Mouse (Mus musculus) MN1 (cell line): ENCODE results near the gene Opn1sw.

ENCODE experiments used
- DNase-seq: peaks from one replicate; pipeline ENCODE4 v3.0.0-alpha.2; 2016; ENCODE audit warnings: low spot score

Opn1sw gene

DNA sequence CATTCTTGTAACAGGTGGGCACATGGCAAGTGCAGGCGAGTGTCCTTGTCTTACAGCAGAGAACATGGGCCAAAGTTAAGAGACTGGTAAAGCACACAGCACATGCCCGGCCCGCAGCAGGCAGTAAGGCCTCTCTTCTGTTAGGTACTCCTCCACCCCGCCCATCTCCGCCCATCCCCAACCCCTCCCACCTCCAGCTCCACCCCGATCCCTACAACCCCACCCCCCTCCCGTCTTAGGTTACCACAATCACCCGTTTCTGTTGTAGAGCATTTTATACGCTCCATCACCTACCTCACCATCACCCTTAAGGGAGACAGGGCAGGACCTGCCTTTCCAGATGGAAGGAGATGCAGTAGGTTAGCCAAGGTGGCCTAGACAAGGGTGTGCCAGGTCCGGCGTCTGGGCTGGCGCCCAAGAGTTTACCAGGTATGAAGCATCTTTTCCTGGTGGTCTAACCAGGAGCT lies at the start of gene Opn1sw:
Gene Opn1sw, minus strand, starts transcription at position 417 of the 467 bp plus-strand sequence.
- DNase-seq = peak; percentile 71

DNA sequence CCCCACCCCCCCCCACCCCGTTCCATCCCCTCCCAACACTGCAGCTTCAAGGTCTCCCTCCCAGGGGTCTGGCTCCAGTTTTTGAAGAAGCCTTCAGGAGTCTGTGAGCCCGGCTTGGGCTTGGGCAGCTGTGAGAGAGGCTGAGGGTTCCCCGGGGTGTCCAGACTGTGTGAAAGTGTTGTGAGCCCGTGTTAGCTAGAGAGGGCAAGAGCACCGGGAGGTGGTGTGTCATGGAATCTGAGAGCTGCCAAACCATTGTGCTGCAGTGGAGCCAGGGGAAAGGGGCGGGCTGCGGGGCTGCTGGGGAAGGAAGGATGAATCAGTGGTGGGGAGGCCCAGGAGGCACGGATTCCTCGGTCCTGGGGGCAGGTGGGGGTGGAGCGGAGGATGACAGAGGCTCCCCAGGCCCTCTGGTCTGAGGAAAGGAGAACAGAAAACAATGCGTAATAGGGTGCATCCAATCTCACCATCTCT lies 48.2 kb upstream of the Opn1sw start:
- peak; percentile 81 for DNase-seq

DNA sequence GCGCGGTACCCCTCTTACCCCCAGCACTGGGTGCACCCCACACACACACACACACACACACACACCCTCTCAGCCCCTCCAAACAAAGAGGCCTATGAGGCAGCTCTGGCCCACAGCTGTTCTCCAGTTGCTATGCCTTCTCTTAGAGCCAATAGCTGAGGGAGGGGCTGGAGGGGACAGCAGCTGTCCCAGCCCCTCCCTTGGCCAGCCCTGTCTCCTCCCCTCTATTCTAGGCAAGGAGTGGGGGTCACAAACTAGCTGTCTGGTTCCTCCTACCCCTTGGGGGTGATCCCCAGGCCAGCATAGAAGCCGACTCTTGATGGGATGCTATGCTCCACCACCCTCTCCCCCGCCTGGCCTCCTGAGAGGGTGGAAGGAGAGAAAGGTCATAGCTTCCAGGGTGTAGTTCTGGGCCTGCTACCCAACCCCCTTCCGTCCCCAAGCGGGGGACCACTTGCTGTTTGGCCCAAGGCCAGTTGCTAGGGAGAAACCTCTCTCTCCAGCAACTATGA lies 47.7 kb upstream of the Opn1sw start:
- DNase-seq = peak; percentile 51

GRCm38 (mm10) chr6:29434911-29435691 lies 46.8 kb upstream of the Opn1sw start:
- peak; percentile 56 for DNase-seq

DNA sequence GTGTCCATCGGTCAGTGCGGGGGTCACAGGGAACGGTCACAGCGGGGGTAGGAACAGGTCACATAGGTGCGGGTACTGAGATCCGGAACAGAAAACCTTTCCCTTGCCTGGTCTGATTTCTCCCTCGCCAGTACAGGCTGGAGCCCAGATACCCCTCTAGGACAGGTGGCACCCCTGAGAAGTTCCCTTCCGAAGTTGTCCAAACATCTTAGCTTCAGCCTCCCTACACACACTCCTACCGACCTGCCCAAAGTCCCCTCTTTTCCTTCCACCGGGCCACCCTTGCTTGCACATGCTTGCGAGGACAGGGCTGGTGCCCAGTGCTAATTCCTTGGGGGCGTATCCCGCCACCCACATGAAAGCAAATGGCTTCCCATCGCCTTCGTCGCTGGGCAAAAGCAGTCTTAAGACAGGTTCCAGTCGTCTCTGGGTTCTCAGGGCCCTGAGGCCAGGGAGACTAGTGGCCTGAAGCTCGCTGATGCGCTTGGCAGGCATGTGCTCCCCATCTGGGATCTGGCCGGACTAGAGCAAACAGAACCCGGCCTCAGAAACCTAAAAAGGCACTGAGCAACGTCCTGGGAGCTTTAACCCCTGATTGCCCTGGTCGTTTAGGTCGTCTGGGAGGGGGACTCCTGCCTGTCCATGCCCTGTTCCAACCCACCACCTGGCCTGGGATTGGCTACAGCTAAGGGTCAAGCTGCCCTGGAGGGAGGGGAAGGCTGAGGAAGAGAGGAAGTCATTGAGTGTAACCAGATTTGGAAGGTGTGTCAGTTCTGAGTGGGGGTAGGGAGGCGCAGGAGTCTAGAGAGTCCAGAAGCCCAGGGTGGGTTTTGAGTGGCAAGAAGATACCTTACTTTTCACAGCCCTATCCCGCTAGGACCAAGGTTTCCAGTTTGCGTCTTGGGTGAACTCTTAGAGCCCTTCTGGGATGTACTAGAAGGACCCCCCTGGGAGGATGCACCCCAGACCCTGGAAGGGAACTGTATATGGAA lies 45.8 kb upstream of the Opn1sw start:
- DNase-seq = peak; percentile 81

DNA sequence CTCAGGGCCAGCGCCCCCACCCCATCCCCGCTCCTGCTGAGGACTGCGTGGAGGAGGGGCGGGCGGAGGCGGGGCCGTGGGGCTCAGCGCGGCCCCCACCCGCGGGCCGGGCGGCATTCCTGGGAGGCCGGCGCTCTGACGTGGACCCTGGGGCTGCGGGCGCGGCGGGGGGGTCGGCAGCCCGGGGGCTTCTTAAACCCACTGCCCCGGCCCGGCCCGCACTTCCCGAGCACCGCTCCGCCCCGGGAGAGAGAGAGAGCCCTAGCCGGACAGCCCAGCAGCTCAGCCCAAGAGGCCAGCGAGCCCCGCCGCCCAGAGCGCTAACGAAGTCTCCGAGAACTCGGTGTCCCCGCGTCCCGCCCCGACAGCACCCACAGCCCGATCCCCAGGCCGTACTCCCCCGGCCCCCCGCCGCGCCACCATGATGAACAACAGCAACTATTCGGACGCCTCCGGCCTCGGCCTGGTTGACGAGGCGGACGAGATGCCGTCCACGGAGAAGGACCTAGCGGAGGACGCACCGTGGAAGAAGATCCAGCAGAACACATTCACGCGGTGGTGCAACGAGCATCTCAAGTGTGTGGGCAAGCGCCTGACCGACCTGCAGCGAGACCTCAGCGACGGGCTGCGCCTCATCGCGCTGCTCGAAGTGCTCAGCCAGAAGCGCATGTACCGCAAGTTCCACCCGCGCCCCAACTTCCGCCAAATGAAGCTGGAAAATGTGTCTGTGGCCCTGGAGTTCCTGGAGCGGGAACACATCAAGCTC lies 45.0 kb upstream of the Opn1sw start, which contains the start of gene Flnc:
Gene Flnc, plus strand, starts transcription at position 219 of the 766 bp plus-strand sequence.
- peak; percentile 58 for DNase-seq

- DNase-seq = no peak
Observed at GRCm38 (mm10) chr6:29432676-29433037, 44.4 kb upstream of the Opn1sw start.

DNA sequence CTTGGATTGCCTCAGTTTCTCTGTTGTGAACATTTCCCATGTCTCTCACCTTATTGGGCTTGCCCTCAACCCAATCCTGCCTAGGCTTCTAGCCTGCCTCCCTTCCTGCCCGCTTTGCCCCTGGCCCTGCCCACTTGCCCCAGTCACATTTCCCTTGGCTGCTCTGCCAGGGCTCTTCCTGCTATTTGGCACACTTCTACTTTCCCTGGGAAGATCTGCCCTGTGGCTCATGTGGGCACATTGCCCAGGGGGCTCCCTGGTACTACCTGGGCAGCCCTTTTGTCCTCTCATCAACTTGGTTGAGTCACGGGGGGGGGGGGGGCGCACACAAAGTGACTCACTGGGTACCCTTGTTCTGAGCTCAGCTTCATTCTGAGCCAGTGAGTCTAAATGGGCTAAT lies 43.9 kb upstream of the Opn1sw start:
- peak; percentile 62 for DNase-seq

DNA sequence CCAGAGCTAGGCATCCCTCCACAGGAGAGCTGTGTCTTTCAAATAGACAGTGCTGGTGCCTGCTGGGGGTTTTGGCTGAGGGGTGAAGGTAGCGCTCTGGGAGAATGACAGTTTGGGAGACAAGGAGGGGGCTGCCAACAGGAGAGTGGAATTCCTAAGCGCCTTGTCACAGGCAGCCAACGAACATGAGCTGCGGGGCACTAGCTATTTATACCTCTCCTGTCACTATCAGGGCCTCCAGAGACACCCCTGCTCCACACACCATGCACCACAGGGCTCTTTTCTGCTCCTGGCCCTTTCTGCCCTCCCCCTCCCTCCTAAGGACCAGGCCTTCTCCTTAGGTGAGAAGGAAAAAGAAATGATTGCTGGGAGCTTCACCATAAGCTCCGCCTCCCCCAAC lies 43.2 kb upstream of the Opn1sw start:
- peak; percentile 59 for DNase-seq

GRCm38 (mm10) chr6:29430681-29431420 lies 42.6 kb upstream of the Opn1sw start:
- peak; percentile 85 for DNase-seq

GRCm38 (mm10) chr6:29428171-29428570 lies 39.9 kb upstream of the Opn1sw start:
- no peak for DNase-seq

- no peak for DNase-seq
Observed at GRCm38 (mm10) chr6:29426331-29426730, 38.1 kb upstream of the Opn1sw start.

GRCm38 (mm10) chr6:29425118-29425517 lies 36.9 kb upstream of the Opn1sw start:
- no peak for DNase-seq

GRCm38 (mm10) chr6:29420596-29420995 lies 32.3 kb upstream of the Opn1sw start:
- no peak for DNase-seq

- DNase-seq = no peak
Observed at GRCm38 (mm10) chr6:29415446-29415845, 27.2 kb upstream of the Opn1sw start.

DNA sequence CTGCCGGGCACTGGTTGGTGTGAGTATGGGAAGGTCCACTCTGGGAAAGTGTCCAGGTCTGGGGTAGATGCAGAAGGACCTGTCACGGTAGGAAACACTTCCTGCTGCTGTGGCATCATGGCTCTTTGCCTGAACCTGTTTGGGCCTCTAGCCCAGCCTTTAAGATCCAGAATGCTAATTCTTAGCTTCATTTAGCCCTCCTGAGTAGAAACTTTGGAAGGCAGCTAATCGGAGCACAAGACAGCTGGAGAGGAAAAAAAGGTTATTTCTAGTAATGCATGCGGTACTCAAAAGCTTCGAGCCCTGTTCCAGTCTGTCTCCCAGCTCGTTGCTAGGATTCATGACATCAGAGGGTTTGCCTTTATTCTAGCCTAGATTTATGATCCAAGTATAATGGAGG lies 18.1 kb upstream of the Opn1sw start:
- no peak for DNase-seq

DNA sequence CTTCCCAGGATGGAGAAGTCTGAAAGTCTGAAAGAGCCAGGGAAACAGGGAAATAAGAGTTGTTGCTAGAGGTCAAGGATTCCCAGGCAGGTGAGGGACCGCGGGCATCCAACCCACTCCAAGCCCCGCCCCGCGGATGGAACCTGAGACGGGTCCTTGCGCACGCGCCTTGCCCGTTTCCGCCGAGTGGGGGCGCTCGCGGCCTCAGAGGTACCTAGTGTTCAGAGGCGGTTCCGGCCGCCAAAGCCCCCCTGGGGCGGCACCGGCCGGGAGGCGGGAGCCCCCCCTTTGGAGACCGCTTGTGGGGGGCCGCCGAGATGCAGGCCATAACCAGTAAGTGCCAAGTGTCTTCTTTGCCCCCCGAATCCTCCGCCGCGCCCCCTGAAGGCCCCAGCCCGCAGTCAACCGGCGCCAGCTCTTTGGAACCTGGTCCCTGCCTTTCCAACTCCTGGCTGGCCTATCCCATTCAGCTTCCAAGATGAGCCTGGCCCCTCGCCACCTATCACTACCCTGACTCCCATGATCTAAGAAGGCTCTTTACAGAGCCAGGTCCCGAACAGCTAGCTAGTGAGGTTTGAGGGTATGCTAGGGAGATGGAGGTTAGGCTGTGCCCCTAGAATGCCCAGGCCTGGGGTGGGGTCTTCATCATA lies 14.6 kb upstream of the Opn1sw start:
- DNase-seq = no peak

GRCm38 (mm10) chr6:29399851-29400250 lies 11.6 kb upstream of the Opn1sw start:
- no peak for DNase-seq

DNA sequence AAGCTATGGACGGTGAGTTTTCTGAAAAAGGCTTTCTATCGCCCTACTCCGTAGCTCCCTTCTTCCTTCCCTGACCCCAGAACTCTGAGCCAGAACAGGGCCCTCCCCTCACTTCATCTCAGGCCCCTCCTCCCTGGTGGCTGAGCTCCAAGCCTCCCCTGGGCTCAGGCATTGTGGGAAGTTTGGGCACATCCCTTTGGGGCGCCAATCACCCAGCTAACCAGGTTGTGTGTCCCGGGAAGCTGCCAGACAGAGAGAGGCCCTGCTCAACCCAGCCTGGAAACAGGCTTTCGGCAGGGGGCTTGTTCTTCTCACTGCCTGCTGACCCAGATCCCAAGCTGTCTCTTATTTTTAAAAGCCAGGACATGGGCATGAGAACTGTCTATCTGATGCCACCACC lies 9.3 kb upstream of the Opn1sw start:
- DNase-seq = no peak
